Mouse (Mus musculus) spleen, postnatal 4 days (tissue): ENCODE measurements around the gene Zbp1.

Experiments used
- DNase-seq, 2 experiments: peaks; one replicate each; pipeline ENCODE4 v3.0.0; 2022; ENCODE audit warnings: low spot score in 2 of 2

Zbp1 gene

DNA sequence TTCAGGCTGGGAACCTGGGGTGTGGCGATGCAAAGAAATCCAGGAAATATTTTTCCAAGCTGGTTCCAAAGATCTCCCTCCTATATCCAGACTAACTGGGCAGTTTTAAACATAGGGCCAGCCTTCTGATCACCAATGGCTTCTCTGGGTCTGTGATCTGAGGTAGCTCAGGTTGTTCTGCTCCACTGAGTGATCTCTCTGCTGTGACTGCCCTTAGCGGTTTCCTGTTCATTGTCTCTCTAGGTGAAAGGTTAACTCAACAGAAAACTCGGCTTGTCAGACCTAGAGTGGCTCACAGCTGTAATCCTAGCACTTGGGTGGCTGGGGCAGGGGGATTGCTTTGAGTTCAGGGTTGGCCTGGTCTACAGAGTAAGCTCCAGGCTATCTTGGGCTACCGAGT is 61.3 kb downstream of the Zbp1 start:
- DNase-seq = no peak

DNA sequence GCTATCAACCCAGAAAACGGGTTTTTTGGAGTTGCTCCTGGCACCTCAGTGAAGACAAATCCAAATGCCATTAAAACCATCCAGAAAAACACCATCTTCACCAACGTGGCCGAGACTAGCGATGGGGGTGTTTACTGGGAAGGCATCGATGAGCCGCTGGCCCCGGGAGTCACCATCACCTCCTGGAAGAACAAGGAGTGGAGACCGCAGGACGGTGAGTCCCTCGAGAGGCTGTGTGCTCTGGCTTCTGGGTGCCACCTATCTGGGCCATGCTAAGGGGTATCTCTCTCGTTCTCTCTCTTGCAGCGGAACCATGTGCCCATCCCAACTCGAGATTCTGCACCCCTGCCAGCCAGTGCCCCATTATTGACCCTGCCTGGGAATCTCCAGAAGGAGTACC is 61.8 kb downstream of the Zbp1 start:
- no peak for DNase-seq
